Mouse (Mus musculus): ENCODE data around the gene Dera.

- no peak for TF ChIP-seq POLR2A (IDR thresholded peaks at IDR 0.05; ENCODE audit: borderline replicate concordance, low read depth, low read length)
- no peak for TF ChIP-seq CTCF (IDR thresholded peaks at IDR 0.05; ENCODE audit: low read depth, low read length)
These were observed 55.8 kb downstream of the Dera start for GRCm38 (mm10) chr6:137810136-137810535.
